Mouse (Mus musculus) hindbrain, embryonic 13.5 days (tissue): Measurements from ENCODE around the gene Ugt1a6a. TPM values are rescaled to one million over a fixed set of nuclear protein-coding genes. Genes with fewer than 3 reads are reported as not detected.
"Not testable (repeated sequence)": the region's sequence is repeated elsewhere in the genome, so short reads cannot be mapped to it uniquely, and the experiment has no call there.

Experiments used
- ATAC-seq: fragments of 200-750 bp; cut with Nextera tagmentation; 2 replicates; pipeline ENCODE4 v1.8.0; 2017; ENCODE audit warnings: moderate TSS enrichment; ENCODE audit not compliant: low FRiP score
- H3K27ac ChIP-seq: fragments of 300-500 bp; sonication (generic); 2 replicates; pipeline ENCODE4 v1.5.1; 2015; ENCODE audit warnings: inconsistent platforms, mild to moderate bottlenecking, moderate library complexity
- H3K27me3 ChIP-seq: fragments of 300-500 bp; sonication (generic); 2 replicates; pipeline ENCODE4 v1.6.1; 2015; ENCODE audit warnings: mild to moderate bottlenecking, inconsistent platforms
- H3K36me3 ChIP-seq: fragments of 300-500 bp; sonication (generic); 2 replicates; pipeline ENCODE4 v1.6.1; 2015; ENCODE audit warnings: mild to moderate bottlenecking, inconsistent platforms
- H3K4me1 ChIP-seq: fragments of 300-500 bp; sonication (generic); replicated peaks from 2 replicates; pipeline ENCODE4 v1.6.1; 2015; ENCODE audit warnings: inconsistent platforms
- H3K4me2 ChIP-seq: fragments of 300-500 bp; sonication (generic); 2 replicates; pipeline ENCODE4 v1.6.1; 2015; ENCODE audit warnings: inconsistent platforms, mild to moderate bottlenecking, moderate library complexity
- H3K4me3 ChIP-seq: fragments of 300-500 bp; sonication (generic); 2 replicates; pipeline ENCODE4 v1.5.1; 2015; ENCODE audit warnings: mild to moderate bottlenecking, inconsistent platforms
- H3K9ac ChIP-seq: fragments of 300-500 bp; sonication (generic); 2 replicates; pipeline ENCODE4 v1.6.1; 2015; ENCODE audit warnings: mild to moderate bottlenecking, inconsistent platforms
- H3K9me3 ChIP-seq: fragments of 300-500 bp; sonication (generic); 2 replicates; pipeline ENCODE4 v1.6.1; 2016; ENCODE audit warnings: inconsistent platforms
- WGBS: fragments of 180-500 bp; shearing (Covaris S2); methylation state at CpG from one replicate; pipeline ENCODE4 v1.1.7; 2015; 5-methylcytosine and 5-hydroxymethylcytosine counted together
- polyA plus RNA-seq: library from polyadenylated mRNA; unstranded; fragments of >200 nt; fragmentation: Nextera tagmentation; extraction: Ambion mirVana; gene quantifications from 2 replicates; pipeline ENCODE4 v1.2.1, GENCODE M21; 2015

Gene Ugt1a6a
- polyA plus RNA-seq, 1 experiment from 2014 or later: 3.4 TPM

- Histone ChIP-seq H3K9ac (no peak overlapping the region), H3K36me3 (no peaks in the 10 kb centered on the region), H3K4me1 (no peaks in the 10 kb centered on the region), H3K4me2 (no peak overlapping the region), H3K4me3 (no peak overlapping the region), H3K27me3 (no peaks in the 10 kb centered on the region), H3K9me3 (peaks cover 52% of the 10 kb centered on the region), H3K27ac (no peak overlapping the region)
- WGBS: 45% methylated on average over 3 of the region's 3 CpGs
- ATAC-seq: no peak
These were observed 83.0 kb downstream of the Ugt1a6a start for GRCm38 (mm10) chr1:88217576-88217975.

GRCm38 (mm10) chr1:88218051-88218450 lies 83.4 kb downstream of the Ugt1a6a start:
- Histone ChIP-seq H3K4me3 (no peak overlapping the region), H3K27ac (no peak overlapping the region), H3K4me1 (no peaks in the 10 kb centered on the region), H3K9me3 (peaks cover 47% of the 10 kb centered on the region), H3K27me3 (no peaks in the 10 kb centered on the region), H3K36me3 (no peaks in the 10 kb centered on the region), H3K9ac (no peak overlapping the region), H3K4me2 (no peak overlapping the region)
- ATAC-seq: no peak
- WGBS: 75% methylated on average over 9 of the region's 9 CpGs

DNA sequence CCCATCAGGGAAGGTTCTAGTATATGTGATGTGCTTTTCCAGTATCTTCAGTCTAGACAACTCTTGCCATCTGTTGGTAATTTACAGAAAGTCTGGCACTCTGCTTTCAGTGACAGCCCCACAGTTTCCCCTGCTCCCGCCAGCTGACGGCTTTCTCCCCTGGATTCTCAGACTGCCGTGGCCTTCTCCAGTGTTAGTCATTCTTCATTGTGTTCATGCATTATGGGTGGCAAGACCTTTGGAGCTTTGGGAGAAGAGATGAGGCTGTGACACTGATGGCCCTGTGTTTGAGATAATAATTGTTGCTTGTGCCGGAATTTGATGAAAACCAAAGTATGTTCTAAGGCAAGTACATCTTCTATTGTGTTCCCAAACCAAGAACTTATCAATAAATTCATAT lies 84.0 kb downstream of the Ugt1a6a start:
- WGBS: 54% methylated on average over 4 of the region's 4 CpGs
- Histone ChIP-seq H3K27ac (no peak overlapping the region), H3K4me2 (no peak overlapping the region), H3K4me1 (no peaks in the 10 kb centered on the region), H3K9ac (no peak overlapping the region), H3K4me3 (no peak overlapping the region), H3K36me3 (no peaks in the 10 kb centered on the region), H3K9me3 (peaks cover 42% of the 10 kb centered on the region), H3K27me3 (no peaks in the 10 kb centered on the region)
- no peak for ATAC-seq

DNA sequence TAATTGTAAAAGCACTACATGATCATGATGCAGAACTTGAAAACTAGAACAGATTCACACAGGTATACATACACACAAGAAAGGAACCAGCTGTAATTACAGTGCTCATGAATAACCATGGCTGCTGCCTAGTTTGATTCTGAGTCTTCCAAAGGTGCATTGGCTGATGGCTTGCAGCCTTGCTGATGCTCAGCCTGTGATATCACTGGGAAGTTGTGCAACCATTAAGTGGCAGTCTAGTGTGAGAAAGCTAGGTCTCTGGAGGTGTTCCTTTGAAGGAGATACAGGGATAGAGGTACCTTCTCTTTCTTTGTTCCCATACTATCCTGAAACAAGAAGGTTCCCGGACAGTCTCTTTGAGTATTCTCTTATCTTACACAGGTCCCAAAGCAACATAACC lies 84.4 kb downstream of the Ugt1a6a start:
- no peak overlapping the region for H3K4me3 ChIP-seq
- H3K27me3 ChIP-seq: no peaks in the 10 kb centered on the region
- H3K4me2 ChIP-seq: no peak overlapping the region
- H3K9me3 ChIP-seq: peaks cover 37% of the 10 kb centered on the region
- WGBS: 14% methylated on average over 1 of the region's 1 CpGs
- ATAC-seq: no peak
- H3K9ac ChIP-seq: no peak overlapping the region
- no peaks in the 10 kb centered on the region for H3K4me1 ChIP-seq
- no peak overlapping the region for H3K27ac ChIP-seq
- no peaks in the 10 kb centered on the region for H3K36me3 ChIP-seq

GRCm38 (mm10) chr1:88220336-88220735 lies 85.7 kb downstream of the Ugt1a6a start:
- Histone ChIP-seq H3K4me1 (no peaks in the 10 kb centered on the region), H3K27me3 (no peaks in the 10 kb centered on the region), H3K4me3 (no peak overlapping the region), H3K9me3 (peaks cover 27% of the 10 kb centered on the region), H3K4me2 (no peak overlapping the region), H3K27ac (no peak overlapping the region), H3K36me3 (no peaks in the 10 kb centered on the region), H3K9ac (no peak overlapping the region)
- ATAC-seq: no peak

DNA sequence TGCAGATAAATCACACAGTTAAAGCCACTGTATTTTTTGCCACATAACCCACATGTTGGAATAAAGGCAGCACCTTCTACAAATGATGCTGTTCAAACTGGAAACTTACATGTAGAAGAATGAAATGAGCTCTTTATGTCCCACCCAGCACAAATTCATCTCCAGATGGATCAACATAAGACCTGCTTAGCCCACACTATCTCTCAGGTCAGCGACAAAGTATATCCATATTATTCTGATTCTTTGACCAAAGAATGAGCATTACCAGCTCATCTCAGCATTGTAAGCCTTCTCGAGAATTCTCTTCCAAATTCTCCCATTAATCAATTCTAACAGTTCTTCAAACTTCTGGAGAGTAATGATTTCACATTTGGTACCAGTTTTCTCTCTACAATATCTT lies 87.6 kb downstream of the Ugt1a6a start:
- no peak overlapping the region for H3K9ac ChIP-seq
- peaks cover 29% of the 10 kb centered on the region for H3K9me3 ChIP-seq
- 54% methylated on average over 2 of the region's 2 CpGs for WGBS
- no peak overlapping the region for H3K4me2 ChIP-seq
- H3K27me3 ChIP-seq: no peaks in the 10 kb centered on the region
- no peak for ATAC-seq
- no peak overlapping the region for H3K4me3 ChIP-seq
- H3K27ac ChIP-seq: no peak overlapping the region
- no peaks in the 10 kb centered on the region for H3K36me3 ChIP-seq
- no peaks in the 10 kb centered on the region for H3K4me1 ChIP-seq

GRCm38 (mm10) chr1:88223011-88223515 lies 88.5 kb downstream of the Ugt1a6a start:
- not testable (repeated sequence) for H3K4me3 ChIP-seq, H3K27me3 ChIP-seq, H3K4me2 ChIP-seq, ATAC-seq, H3K27ac ChIP-seq, H3K36me3 ChIP-seq, H3K9ac ChIP-seq, H3K4me1 ChIP-seq
- peaks cover 33% of the 10 kb centered on the region for H3K9me3 ChIP-seq

DNA sequence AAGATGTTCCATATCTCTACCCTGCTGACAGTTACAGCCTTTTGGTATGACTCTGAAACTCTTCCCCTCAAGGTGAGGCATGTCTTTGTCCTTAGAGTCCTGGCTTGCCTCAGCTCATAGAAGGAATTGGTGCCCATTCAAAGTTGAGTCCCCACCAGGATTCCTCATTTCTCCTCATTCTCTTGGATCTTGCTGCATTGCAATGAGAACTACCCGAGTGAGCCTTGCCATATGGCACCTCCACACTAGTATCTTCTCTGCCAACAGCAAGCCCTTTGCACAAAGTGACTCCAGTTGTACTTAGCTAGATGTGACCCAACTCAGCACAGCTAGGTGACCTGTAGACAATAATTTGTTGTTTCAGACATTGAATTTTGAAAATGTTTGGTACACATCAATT lies 89.0 kb downstream of the Ugt1a6a start:
- Histone ChIP-seq H3K27ac (no peak overlapping the region), H3K9me3 (peaks cover 38% of the 10 kb centered on the region), H3K4me3 (no peak overlapping the region), H3K27me3 (no peaks in the 10 kb centered on the region), H3K9ac (no peak overlapping the region), H3K4me2 (no peak overlapping the region), H3K4me1 (no peaks in the 10 kb centered on the region), H3K36me3 (no peaks in the 10 kb centered on the region)
- ATAC-seq: no peak
- 62% methylated on average over 1 of the region's 1 CpGs for WGBS

GRCm38 (mm10) chr1:88224029-88224776 lies 89.6 kb downstream of the Ugt1a6a start:
- ATAC-seq: no peak
- Histone ChIP-seq H3K4me1 (no peaks in the 10 kb centered on the region), H3K4me2 (no peak overlapping the region), H3K27ac (no peak overlapping the region), H3K27me3 (no peaks in the 10 kb centered on the region), H3K9me3 (peaks cover 44% of the 10 kb centered on the region), H3K36me3 (no peaks in the 10 kb centered on the region), H3K4me3 (no peak overlapping the region), H3K9ac (no peak overlapping the region)
- 66% methylated on average over 2 of the region's 2 CpGs for WGBS

DNA sequence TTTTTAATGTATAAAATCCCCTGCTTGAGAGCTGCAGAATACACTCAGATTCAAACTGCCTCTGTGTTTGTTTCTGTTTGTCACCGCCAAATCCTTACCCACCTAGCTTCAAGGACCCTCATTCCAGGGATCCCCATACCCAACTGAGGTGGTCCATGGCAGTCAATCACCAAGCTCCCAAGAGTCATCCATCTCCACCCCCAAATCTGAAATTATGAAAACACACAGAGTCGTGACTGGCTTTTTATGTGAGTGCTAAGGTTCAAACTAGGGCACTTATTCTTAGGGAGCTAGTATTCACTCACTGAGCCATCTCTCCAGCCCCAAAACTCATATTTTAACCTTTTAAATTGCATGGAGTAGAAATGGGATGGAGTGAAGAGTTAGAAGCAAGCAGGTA lies 90.7 kb downstream of the Ugt1a6a start:
- H3K36me3 ChIP-seq, H3K4me3 ChIP-seq, ATAC-seq, H3K4me2 ChIP-seq, H3K27ac ChIP-seq, H3K4me1 ChIP-seq, H3K27me3 ChIP-seq, H3K9ac ChIP-seq: not testable (repeated sequence)
- H3K9me3 ChIP-seq: peaks cover 55% of the 10 kb centered on the region
- 40% methylated on average over 2 of the region's 2 CpGs for WGBS

GRCm38 (mm10) chr1:88225741-88226140 lies 91.1 kb downstream of the Ugt1a6a start:
- Histone ChIP-seq H3K4me1 (no peaks in the 10 kb centered on the region), H3K27me3 (no peaks in the 10 kb centered on the region), H3K4me3 (no peak overlapping the region), H3K36me3 (no peaks in the 10 kb centered on the region), H3K9ac (no peak overlapping the region), H3K9me3 (peaks cover 59% of the 10 kb centered on the region), H3K4me2 (no peak overlapping the region), H3K27ac (no peak overlapping the region)
- no peak for ATAC-seq

- H3K27ac ChIP-seq: no peak within 1 kb of the TSS
- H3K36me3 ChIP-seq: no peaks in the 10 kb centered on the region
- H3K9me3 ChIP-seq: peaks cover 70% of the 10 kb centered on the region
- H3K4me2 ChIP-seq: no peak within 1 kb of the TSS
- no peak for ATAC-seq
- no peaks in the 10 kb centered on the region for H3K4me1 ChIP-seq
- no peak within 1 kb of the TSS for H3K9ac ChIP-seq
- WGBS: 52% methylated on average over 5 of the region's 5 CpGs
- no peaks in the 10 kb centered on the region for H3K27me3 ChIP-seq
- no peak within 1 kb of the TSS for H3K4me3 ChIP-seq
These were observed 92.2 kb downstream of the Ugt1a6a start, which contains the start of gene Mroh2a for GRCm38 (mm10) chr1:88226670-88227379. TSS of gene Mroh2a (plus strand) at chr1:88226986.

DNA sequence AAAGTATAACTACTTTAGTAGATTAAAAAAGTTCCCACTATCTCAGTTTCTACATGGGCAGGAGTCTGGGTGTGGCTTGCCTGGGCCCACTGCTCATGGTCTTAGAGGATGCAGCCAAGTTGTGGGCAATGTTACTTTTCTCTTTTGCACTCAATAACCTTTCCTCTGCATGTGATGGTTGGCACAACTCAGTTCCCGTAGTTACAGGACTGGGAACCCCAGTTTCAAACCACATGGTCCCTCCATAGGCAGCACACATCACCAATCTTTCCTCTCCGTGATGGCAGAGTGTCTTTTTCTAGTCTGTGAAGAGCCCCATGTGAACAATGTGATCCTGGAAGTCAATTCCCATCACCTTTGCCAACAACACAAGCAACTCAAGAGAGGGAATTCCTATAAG lies 92.9 kb downstream of the Ugt1a6a start:
- H3K9me3 ChIP-seq: peaks cover 73% of the 10 kb centered on the region
- H3K4me1 ChIP-seq: no peaks in the 10 kb centered on the region
- no peaks in the 10 kb centered on the region for H3K36me3 ChIP-seq
- H3K4me2 ChIP-seq: no peak overlapping the region
- H3K9ac ChIP-seq: no peak overlapping the region
- H3K27me3 ChIP-seq: no peaks in the 10 kb centered on the region
- no peak for ATAC-seq
- WGBS: 57% methylated on average over 2 of the region's 2 CpGs
- no peak overlapping the region for H3K4me3 ChIP-seq
- H3K27ac ChIP-seq: no peak overlapping the region
